Mouse (Mus musculus) C2C12 (cell line): ENCODE data around the gene Ifi27.

Experiments
- CTCF ChIP-seq: IDR thresholded peaks from one replicate; pipeline ENCODE4 v1.5.1; 2011; ENCODE audit not compliant: control insufficient read depth, insufficient read depth, insufficient read length
- FOSL1 ChIP-seq: IDR thresholded peaks from one replicate; pipeline ENCODE4 v1.8.0; 2011; ENCODE audit warnings: mild to moderate bottlenecking, low read length; ENCODE audit not compliant: poor library complexity, insufficient read depth, severe bottlenecking
- MYOD1 ChIP-seq: IDR thresholded peaks from one replicate; pipeline ENCODE4 v1.6.1; 2011; ENCODE audit warnings: low read depth; ENCODE audit not compliant: control insufficient read depth, insufficient read length

DNA sequence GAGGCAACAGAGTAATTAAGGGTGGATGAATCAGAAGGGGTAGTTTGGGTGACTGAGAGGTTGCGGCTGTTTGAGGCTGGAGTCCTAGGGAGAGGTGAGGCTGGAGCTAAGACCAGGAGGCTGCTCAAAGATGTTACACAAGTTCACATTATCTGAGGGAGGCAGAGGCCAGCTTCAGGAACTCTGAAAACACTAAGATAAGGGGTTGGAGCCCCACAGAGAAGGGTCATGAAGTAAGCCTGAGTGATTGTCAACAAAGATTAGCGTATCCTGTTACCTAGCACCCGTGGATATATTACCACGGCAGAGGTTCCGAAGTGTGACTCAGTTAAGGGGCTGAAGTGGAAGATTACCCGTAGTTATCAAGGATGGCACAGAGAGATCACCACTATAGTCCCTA is 40.5 kb upstream of the Ifi27 start:
- TF ChIP-seq CTCF = no peak
- no peak for TF ChIP-seq MYOD1
- no peak for TF ChIP-seq FOSL1
